Mouse (Mus musculus): ENCODE measurements at regions not wholly inside any gene's neighbourhood (a gene's known extent, or its start where the extent isn't known, plus 50 kb on each side); places are given as distances from the start of the nearest gene placed in this dataset.
"Not testable (repeated sequence)": the region's sequence is repeated elsewhere in the genome, so short reads cannot be mapped to it uniquely, and the experiment has no call there.

GRCm38 (mm10) chr17:50407249-50407990 lies 101.8 kb upstream of the Plcl2 start:
- no peak for DNase-seq

GRCm38 (mm10) chr17:50408581-50408980 lies 100.6 kb upstream of the Plcl2 start:
- DNase-seq = no peak

GRCm38 (mm10) chr17:50409271-50409670 lies 99.9 kb upstream of the Plcl2 start:
- no peak for DNase-seq

- DNase-seq = peak; percentile 40
Observed at GRCm38 (mm10) chr17:50409895-50410294, 99.3 kb upstream of the Plcl2 start.

GRCm38 (mm10) chr17:50410296-50410695 lies 98.9 kb upstream of the Plcl2 start:
- DNase-seq = no peak

- no peak for DNase-seq
Observed at GRCm38 (mm10) chr17:50412446-50412845, 96.8 kb upstream of the Plcl2 start.

- no peak for DNase-seq
Observed at GRCm38 (mm10) chr17:50413916-50414315, 95.3 kb upstream of the Plcl2 start.

- DNase-seq = peak; percentile 28
Observed at GRCm38 (mm10) chr17:50415331-50416005, 93.7 kb upstream of the Plcl2 start.

GRCm38 (mm10) chr17:50416119-50416518 lies 93.1 kb upstream of the Plcl2 start:
- no peak for DNase-seq

- no peak for DNase-seq
Observed at GRCm38 (mm10) chr17:50416538-50417113, 92.6 kb upstream of the Plcl2 start.

GRCm38 (mm10) chr17:50418863-50419383 lies 90.3 kb upstream of the Plcl2 start:
- DNase-seq = peak; percentile 70

GRCm38 (mm10) chr17:50419551-50419950 lies 89.7 kb upstream of the Plcl2 start:
- not testable (repeated sequence) for DNase-seq

- no peak for DNase-seq
Observed at GRCm38 (mm10) chr17:50419966-50420365, 89.2 kb upstream of the Plcl2 start.

- DNase-seq = no peak
Observed at GRCm38 (mm10) chr17:50420690-50421089, 88.5 kb upstream of the Plcl2 start.

GRCm38 (mm10) chr17:50421476-50421875 lies 87.7 kb upstream of the Plcl2 start:
- DNase-seq = no peak

- no peak for DNase-seq
Observed at GRCm38 (mm10) chr17:50425110-50425509, 84.1 kb upstream of the Plcl2 start.

- no peak for DNase-seq
Observed at GRCm38 (mm10) chr17:50425531-50425930, 83.7 kb upstream of the Plcl2 start.

- no peak for DNase-seq
Observed at GRCm38 (mm10) chr17:50426146-50426545, 83.1 kb upstream of the Plcl2 start.

GRCm38 (mm10) chr17:50427331-50428003 lies 81.7 kb upstream of the Plcl2 start:
- no peak for DNase-seq

GRCm38 (mm10) chr17:50428004-50428560 lies 81.1 kb upstream of the Plcl2 start:
- no peak for DNase-seq

- no peak for DNase-seq
Observed at GRCm38 (mm10) chr17:50432559-50432958, 76.6 kb upstream of the Plcl2 start.

- DNase-seq = no peak
Observed at GRCm38 (mm10) chr17:50438960-50439359, 70.2 kb upstream of the Plcl2 start.

- DNase-seq = peak; percentile 19
Observed at GRCm38 (mm10) chr17:50439365-50439764, 69.8 kb upstream of the Plcl2 start.
